Mouse (Mus musculus) olfactory bulb, adult 2 months (tissue): ENCODE measurements around the gene Atg9b. TPM values are rescaled to one million over a fixed set of nuclear protein-coding genes. Genes with fewer than 3 reads are reported as not detected.

Experiments used
- H3K27ac ChIP-seq: fragments of 200-500 bp; 2 replicates; pipeline ENCODE4 v1.5.1; 2012; ENCODE audit warnings: low read depth, low read length; ENCODE audit not compliant: insufficient read depth
- H3K4me1 ChIP-seq: fragments of 200-500 bp; 2 replicates; pipeline ENCODE4 v1.6.1; 2012; ENCODE audit warnings: low read length; ENCODE audit not compliant: control insufficient read depth, insufficient read depth
- H3K4me3 ChIP-seq: fragments of 200-500 bp; 2 replicates; pipeline ENCODE4 v1.5.1; 2012; ENCODE audit warnings: mild to moderate bottlenecking, low read depth, low read length, moderate library complexity; ENCODE audit not compliant: insufficient read depth
- CTCF ChIP-seq: fragments of 200-500 bp; IDR thresholded peaks from 2 replicates; pipeline ENCODE4 v1.5.1; 2012; ENCODE audit warnings: low read depth, mild to moderate bottlenecking, low read length, moderate library complexity; ENCODE audit not compliant: insufficient read depth
- POLR2A ChIP-seq: fragments of 200-500 bp; IDR thresholded peaks from 2 replicates; pipeline ENCODE4 v1.6.1; 2012; ENCODE audit warnings: mild to moderate bottlenecking, low read depth, low read length, moderate library complexity; ENCODE audit not compliant: insufficient read depth
- WGBS: fragments of 180-500 bp; shearing (Covaris S2); methylation state at CpG from one replicate; pipeline ENCODE4 v1.1.7; 2018; 5-methylcytosine and 5-hydroxymethylcytosine counted together
- polyA plus RNA-seq: library from polyadenylated mRNA; stranded (reverse); fragments of >200 nt; gene quantifications from 2 replicates; pipeline ENCODE4 v1.2.4, GENCODE M21; 2012; ENCODE audit warnings: low replicate concordance; ENCODE audit not compliant: missing spikeins, insufficient read depth, insufficient read length

Gene Atg9b
- polyA plus RNA-seq, 1 experiment: not detected

- TF ChIP-seq CTCF: no peak
- no peak for TF ChIP-seq POLR2A
- Histone ChIP-seq H3K4me3 (no peak overlapping the region), H3K4me1 (peaks cover 7% of the 10 kb centered on the region), H3K27ac (no peak overlapping the region)
- WGBS: 54% methylated on average over 7 of the region's 7 CpGs
Observed at GRCm38 (mm10) chr5:24374666-24375328, 17.1 kb downstream of the Atg9b start.

GRCm38 (mm10) chr5:24374216-24374615 is 17.7 kb downstream of the Atg9b start:
- Histone ChIP-seq H3K27ac (no peak overlapping the region), H3K4me1 (peaks cover 2% of the 10 kb centered on the region; the same call in 1 of the 2 replicates), H3K4me3 (no peak overlapping the region)
- TF ChIP-seq CTCF (no peak), POLR2A (no peak)
- WGBS: 18% methylated on average over 6 of the region's 6 CpGs

GRCm38 (mm10) chr5:24373807-24374206 is 18.1 kb downstream of the Atg9b start:
- H3K27ac ChIP-seq: no peak overlapping the region
- no peak for TF ChIP-seq CTCF
- TF ChIP-seq POLR2A: no peak
- 70% methylated on average over 5 of the region's 5 CpGs for WGBS
- peaks cover 2% of the 10 kb centered on the region; the same call in 1 of the 2 replicates for H3K4me1 ChIP-seq
- no peak overlapping the region for H3K4me3 ChIP-seq

- Histone ChIP-seq H3K27ac (no peak overlapping the region), H3K4me3 (no peak overlapping the region), H3K4me1 (peaks cover 2% of the 10 kb centered on the region; the same call in 1 of the 2 replicates)
- 90% methylated on average over 9 of the region's 9 CpGs for WGBS
- TF ChIP-seq POLR2A (no peak), CTCF (no peak)
Observed at GRCm38 (mm10) chr5:24369767-24370166, 22.2 kb downstream of the Atg9b start.

GRCm38 (mm10) chr5:24366426-24366825 is 25.5 kb downstream of the Atg9b start:
- Histone ChIP-seq H3K4me3 (no peak overlapping the region), H3K4me1 (peaks cover 1% of the 10 kb centered on the region), H3K27ac (no peak overlapping the region)
- 90% methylated on average over 9 of the region's 9 CpGs for WGBS
- TF ChIP-seq POLR2A (no peak), CTCF (no peak)

- Histone ChIP-seq H3K4me3 (peak overlapping the region; percentile 9; the same call in 1 of the 2 replicates), H3K27ac (no peak overlapping the region), H3K4me1 (peaks cover 9% of the 10 kb centered on the region)
- WGBS: 61% methylated on average over 5 of the region's 5 CpGs
- no peak for TF ChIP-seq POLR2A
- no peak for TF ChIP-seq CTCF
Observed at GRCm38 (mm10) chr5:24365528-24365927, 26.4 kb downstream of the Atg9b start.

GRCm38 (mm10) chr5:24364963-24365362 is 27.0 kb downstream of the Atg9b start:
- WGBS: 86% methylated on average over 10 of the region's 10 CpGs
- no peak overlapping the region for H3K27ac ChIP-seq
- peak overlapping the region; percentile 9; the same call in 1 of the 2 replicates for H3K4me3 ChIP-seq
- H3K4me1 ChIP-seq: peaks cover 10% of the 10 kb centered on the region
- no peak for TF ChIP-seq CTCF
- TF ChIP-seq POLR2A: no peak

- H3K4me1 ChIP-seq: peaks cover 10% of the 10 kb centered on the region
- peak within 1 kb of the TSS; percentile 9; the same call in 1 of the 2 replicates for H3K4me3 ChIP-seq
- WGBS: 58% methylated on average over 12 of the region's 12 CpGs
- H3K27ac ChIP-seq: no peak within 1 kb of the TSS
- no peak for TF ChIP-seq CTCF
- TF ChIP-seq POLR2A: no peak
Observed at GRCm38 (mm10) chr5:24364508-24364907, 27.4 kb downstream of the Atg9b start, which contains the start of gene Nos3. Nos3 (plus strand) TSS chr5:24364810.

GRCm38 (mm10) chr5:24364061-24364460 is 27.9 kb downstream of the Atg9b start:
- 75% methylated on average over 3 of the region's 3 CpGs for WGBS
- TF ChIP-seq POLR2A (no peak), CTCF (no peak)
- H3K27ac ChIP-seq: no peak overlapping the region
- H3K4me1 ChIP-seq: peaks cover 10% of the 10 kb centered on the region
- H3K4me3 ChIP-seq: no peak overlapping the region
